Mouse (Mus musculus) brain, embryonic 14.5 days (tissue): ENCODE results near the gene Pik3r5. TPM values are rescaled to one million over a fixed set of nuclear protein-coding genes. Genes with fewer than 3 reads are reported as not detected.

Source experiments
- DNase-seq: peaks from one replicate; pipeline ENCODE4 v3.0.0-alpha.2; 2011; ENCODE audit warnings: low read depth
- CTCF ChIP-seq: fragments of 200-500 bp; IDR thresholded peaks from 2 replicates; pipeline ENCODE4 v1.5.1; 2012; ENCODE audit warnings: inconsistent platforms, mild to moderate bottlenecking, moderate library complexity, borderline replicate concordance; ENCODE audit not compliant: insufficient read depth, insufficient read length; ENCODE audit errors: extremely low read depth
- POLR2A ChIP-seq: fragments of 200-500 bp; IDR thresholded peaks from 2 replicates; pipeline ENCODE4 v1.6.1; 2012; ENCODE audit warnings: mild to moderate bottlenecking, inconsistent platforms, borderline replicate concordance; ENCODE audit not compliant: poor library complexity, insufficient read depth, insufficient read length, severe bottlenecking; ENCODE audit errors: extremely low read depth
- polyA plus RNA-seq: library from polyadenylated mRNA; depleted of rRNA; stranded (reverse); fragments of >200 nt; gene quantifications from 2 replicates; pipeline ENCODE4 v1.2.3, GENCODE M21; 2012

The Pik3r5 gene
- polyA plus RNA-seq, 1 experiment = 0.74 TPM

DNA sequence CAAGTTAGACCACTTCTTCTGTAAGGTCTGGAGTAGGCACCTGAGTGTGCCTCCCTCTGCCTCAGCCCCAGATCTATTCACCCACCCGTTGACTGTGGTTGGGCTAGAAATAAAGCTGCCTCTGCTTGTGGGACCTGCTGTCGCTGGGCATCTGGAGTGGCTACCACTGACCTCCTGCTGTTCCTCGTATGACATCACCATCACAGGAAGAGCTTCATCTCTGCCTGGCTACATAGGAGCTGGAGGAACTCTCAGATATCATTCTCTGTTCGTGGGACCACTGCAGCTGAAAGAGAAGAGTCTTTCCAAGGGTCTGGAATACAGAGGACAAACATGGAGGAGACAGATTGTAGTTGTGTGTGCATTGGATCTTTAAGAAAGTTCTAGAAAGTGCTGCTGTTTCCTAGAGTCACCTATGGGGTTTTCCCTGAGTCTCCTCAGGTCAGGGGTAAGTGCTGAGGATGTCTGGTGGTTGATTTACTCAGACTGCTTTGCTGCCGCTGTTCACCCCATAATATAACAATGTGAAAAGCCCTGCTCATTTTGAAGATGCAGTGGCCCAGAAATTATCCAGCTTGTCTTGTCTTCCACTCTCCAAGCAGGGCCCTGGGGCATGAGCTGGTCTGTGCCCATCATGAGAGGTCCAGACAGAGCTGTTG, 20.0 kb downstream of the Pik3r5 start:
- TF ChIP-seq POLR2A = no peak
- TF ChIP-seq CTCF = no peak
- DNase-seq = no peak

DNA sequence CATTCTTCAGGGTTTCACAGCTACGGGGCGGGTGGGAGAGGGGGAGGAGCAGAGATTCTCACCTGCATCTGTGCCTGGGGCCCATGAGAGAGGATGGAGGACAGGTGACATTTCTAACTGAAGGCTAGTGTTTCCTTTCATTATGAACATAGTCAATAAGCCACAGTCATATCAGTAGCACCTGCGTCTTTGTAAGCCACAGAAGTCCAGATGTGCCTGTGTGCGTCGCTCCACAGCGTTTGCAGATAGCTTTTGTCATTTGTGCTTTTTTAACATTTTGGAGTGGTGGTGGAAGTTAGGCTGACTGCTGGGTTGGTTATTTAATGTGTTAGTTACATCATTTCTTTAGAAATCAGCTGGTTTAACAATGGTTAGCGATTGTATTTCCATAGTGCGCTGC, 20.8 kb downstream of the Pik3r5 start:
- no peak for TF ChIP-seq CTCF
- TF ChIP-seq POLR2A = no peak
- DNase-seq = no peak

DNA sequence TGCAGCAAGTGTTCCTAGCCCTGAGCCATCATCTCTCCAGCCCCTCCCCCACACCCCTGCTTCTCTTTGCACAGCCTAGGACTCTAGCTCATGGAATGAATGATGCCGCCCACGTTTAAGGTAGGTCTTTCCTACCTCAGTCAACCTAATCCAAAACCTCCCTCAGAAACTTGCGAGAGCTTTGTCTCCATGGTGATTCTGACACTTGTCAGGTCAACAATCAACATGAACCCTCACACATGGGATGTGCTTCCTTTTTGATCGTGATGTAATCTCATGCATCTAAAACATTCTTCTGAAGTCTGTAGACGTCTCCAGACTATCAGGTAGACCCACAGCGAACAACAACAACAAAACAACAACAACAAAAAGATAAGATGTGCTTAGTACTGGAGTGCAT, 21.4 kb downstream of the Pik3r5 start:
- no peak for DNase-seq
- TF ChIP-seq POLR2A (no peak), CTCF (no peak)

DNA sequence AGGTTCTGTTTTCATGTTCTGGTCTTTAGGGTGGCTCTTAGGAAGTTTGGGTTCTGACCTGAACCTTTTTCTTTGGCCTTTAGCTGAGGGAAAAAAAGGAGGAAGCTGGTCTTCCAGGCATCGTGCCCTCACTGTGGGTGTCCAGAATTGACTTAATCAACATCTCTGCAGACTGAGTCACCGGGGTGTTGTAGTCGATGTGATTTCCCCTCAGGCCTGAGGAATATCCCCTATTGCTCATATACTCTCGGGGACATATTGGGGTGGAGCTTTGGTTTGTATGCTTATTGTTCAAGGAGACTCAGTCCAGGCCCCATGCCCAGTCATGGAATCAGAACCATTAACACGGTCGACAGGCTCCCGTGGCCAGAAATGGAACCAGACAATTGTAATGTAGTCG, 26.2 kb downstream of the Pik3r5 start:
- TF ChIP-seq CTCF (no peak), POLR2A (no peak)
- DNase-seq = no peak

DNA sequence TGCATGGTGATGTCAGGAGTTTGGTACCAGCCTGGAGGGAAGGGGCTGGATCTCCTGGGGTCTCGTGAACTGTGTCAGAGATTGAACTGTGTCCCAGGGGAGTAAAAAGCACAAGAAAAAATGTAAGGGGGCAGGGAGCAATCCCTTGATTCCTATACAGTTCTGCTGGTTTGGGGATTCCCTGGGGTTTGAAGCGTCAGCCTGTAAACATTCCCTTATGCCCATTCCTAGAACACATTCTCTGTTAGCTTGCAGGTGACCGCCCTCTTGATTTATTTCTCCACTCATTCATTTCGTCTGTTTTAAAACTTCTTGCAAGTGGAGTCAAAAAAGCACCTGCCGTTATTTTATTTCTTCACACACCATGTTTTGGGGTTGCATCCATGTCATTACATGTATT, 27.1 kb downstream of the Pik3r5 start:
- no peak for DNase-seq

DNA sequence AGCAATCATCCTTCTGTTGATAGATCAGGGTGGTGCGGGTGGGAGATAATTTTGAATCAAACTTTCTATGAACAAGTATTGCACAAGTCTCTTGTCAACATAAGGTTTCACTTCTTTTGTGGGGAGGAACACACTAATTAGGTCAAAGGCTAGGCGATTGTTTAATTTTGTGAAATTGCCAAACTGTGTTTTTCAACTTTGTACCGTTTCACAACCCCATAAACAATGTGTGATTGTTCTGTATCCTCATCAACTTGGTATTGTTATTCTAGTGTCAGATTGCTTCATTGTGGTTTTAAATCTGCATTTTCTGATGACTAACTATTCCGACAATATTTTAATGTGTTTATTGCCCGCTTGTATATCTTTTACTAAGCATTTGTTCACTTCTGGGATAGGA, 27.6 kb downstream of the Pik3r5 start:
- TF ChIP-seq CTCF (no peak), POLR2A (no peak)
- DNase-seq = no peak

More for the DNA sequence above, 27.1 kb downstream of the Pik3r5 start:
- TF ChIP-seq POLR2A (no peak), CTCF (no peak)

DNA sequence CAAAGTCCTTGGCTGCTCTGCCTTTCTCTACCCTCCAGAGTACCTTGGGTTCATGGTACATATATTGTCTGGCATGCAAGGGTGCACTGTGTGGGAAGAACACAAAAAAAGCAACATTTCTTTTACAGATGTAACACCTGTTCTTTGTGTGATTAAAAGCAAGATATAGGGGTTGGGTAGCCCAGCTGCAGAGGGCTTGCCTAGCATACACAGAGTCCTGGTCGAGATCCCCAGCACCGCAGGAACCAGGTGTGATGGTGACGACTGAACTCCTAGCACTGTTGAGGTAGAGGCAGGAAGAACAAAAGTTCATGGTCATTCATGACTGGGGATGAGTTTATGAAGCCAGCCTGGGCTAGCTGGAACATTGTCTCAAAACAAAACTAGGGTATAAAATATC, 30.8 kb downstream of the Pik3r5 start:
- TF ChIP-seq POLR2A = no peak
- no peak for TF ChIP-seq CTCF
- no peak for DNase-seq

DNA sequence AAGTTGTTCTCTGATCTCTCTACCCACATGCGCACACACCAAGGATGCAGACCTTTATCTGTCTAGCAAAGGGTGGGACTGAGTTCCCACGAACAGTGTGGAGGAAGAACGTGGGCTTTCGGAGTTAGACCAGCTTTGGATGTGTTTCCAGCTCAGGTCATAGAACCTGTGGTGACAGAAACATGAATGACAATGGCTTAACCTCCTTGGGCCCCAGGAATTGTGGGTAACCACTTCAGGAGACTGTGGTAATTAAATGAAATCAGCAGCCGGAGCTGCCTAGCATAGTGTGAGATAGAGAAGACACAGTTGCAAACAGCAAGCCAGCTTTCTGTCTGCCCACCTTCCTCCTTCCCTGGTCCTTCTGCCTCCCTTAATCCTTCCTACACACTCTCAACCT, 32.3 kb downstream of the Pik3r5 start:
- no peak for DNase-seq
- no peak for TF ChIP-seq CTCF
- TF ChIP-seq POLR2A = no peak

DNA sequence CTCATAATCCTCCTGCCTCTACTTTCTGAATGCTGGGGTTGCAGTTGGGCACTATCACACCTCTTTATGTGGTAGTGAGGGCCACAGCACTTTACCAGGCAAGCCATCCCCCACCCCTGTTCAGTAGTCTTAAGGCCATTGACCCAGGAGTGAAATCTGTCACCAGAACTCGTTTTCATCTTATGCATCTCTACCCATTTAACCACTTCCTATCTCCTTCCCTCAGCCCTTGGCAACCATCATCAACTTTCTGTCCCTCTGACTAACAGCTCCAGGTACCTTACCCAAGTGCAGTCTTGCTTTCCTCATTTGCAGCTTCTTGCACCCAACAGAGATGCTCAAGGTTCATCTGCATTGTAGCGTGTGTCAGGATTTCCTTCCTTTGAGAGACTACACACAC, 33.2 kb downstream of the Pik3r5 start:
- TF ChIP-seq CTCF = no peak
- no peak for TF ChIP-seq POLR2A

DNA sequence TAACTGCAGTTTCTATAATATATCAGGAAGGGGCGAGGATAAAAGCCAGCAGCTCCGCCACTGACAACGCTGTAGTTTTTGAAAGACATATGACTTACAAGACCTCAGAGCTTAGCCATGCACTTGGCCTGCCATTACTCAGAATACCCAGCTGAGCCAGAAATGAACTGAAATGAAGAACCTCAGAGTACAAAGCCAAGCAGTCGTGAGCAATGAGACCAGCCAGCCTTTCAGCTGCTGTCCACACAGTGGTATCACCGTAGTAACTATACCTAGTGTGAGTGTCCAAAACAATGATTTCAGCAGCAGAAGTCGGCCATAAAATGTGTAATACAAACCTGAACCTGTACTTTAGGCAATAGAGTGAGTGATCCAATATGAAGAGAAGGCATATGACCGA, 35.5 kb downstream of the Pik3r5 start:
- TF ChIP-seq CTCF (no peak), POLR2A (no peak)

More for the DNA sequence above, 33.2 kb downstream of the Pik3r5 start:
- no peak for DNase-seq

DNA sequence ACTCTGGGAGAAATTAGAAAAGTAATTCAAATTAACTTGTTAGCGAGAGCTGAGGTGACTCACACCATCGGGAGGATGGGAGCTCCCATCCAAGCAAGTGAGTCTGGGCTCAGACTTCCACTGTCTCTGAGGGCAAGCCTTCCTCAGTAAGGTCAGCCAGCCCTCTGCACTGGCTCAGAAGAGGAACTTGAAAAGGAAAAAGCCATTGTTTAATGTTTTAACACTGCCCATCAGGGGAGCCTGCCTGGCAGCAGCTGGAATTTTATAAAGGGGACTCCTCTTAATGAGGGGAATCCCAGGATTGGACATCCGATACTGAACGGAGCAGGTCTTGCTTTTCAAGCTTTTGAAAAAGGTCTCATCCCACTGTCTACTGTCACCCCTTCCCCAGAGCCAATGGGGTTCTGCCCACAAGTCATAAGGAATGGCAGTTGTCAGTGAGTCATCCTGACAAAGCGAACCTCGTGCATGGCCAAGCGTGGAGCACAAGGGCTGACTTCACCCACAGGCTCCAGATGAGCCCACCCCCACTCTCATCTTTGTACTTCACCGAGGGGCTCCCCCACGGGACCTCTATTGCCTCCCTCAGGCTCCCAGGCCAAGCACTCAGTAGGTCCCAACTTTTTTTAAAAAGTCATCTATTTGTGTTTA, 36.2 kb downstream of the Pik3r5 start:
- TF ChIP-seq POLR2A (no peak), CTCF (no peak)
- DNase-seq = peak; percentile 19

More for the DNA sequence above, 35.5 kb downstream of the Pik3r5 start:
- no peak for DNase-seq

DNA sequence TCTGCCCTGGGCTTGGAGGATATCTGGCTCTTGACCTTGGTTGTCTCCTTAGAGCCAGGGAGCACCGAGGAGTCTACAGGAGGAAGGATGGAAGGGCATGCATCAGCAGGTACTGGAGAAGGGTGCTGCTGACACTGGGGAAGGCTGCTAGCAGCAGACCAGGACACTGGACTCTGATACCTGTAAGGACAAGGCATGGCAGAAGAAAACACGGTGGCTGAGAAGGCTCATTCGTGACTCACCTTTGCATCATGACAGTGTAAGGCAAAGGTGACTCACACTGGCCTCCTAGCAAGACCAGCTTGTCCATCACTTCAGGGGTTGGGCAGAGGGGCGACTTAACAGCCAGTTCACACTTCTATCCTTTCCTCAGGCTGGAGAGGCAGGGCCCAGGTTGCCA, 37.0 kb downstream of the Pik3r5 start:
- TF ChIP-seq CTCF (no peak), POLR2A (no peak)
- no peak for DNase-seq
